Mouse (Mus musculus): ENCODE measurements at regions not wholly inside any gene's neighbourhood (a gene's known extent, or its start where the extent isn't known, plus 50 kb on each side); places are given as distances from the start of the nearest gene placed in this dataset.

DNA sequence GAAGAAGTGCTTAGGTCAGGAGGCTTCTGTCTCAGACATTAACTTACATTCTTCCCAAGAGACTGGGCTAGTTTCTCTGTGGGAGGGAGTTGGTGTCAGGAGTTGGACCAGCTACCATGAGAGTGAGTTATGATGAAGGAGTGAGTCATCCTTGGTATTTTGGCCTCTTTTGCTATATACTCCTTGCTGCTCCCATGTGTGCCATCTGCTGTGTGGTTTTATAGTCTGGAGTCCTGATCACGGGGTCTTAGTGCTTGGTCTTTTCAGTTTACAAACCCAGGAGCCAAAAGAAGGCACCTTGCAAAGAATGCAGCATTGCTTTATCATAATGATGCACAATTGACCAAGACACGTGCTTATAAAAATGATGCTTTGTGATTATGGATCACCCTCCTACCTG is 56.6 kb downstream of the Zfp503 start:
- Histone ChIP-seq H3K9me3 (ENCODE audit: control insufficient read depth, low read length) (no peaks in the 10 kb centered on the region), H3K4me3 (ENCODE audit: low read depth, low read length) (no peak overlapping the region), H3K4me2 (ENCODE audit: low read depth) (no peak overlapping the region), H3K36me3 (ENCODE audit: control insufficient read depth, insufficient read depth, low read length) (no peaks in the 10 kb centered on the region), H3K27ac (ENCODE audit: low read depth, low read length) (no peak overlapping the region), H3K9ac (ENCODE audit: low read length) (no peak overlapping the region), H3K4me1 (ENCODE audit: control insufficient read depth, insufficient read depth, low read length) (no peaks in the 10 kb centered on the region), H3K27me3 (ENCODE audit: control insufficient read depth, insufficient read depth, low read length) (no peaks in the 10 kb centered on the region)
- ATAC-seq (ENCODE audit: insufficient read depth, low FRiP score, low TSS enrichment) = no peak
- 81% methylated on average over 2 of the region's 2 CpGs for WGBS
- DNase-seq (ENCODE audit: low spot score) = no peak

DNA sequence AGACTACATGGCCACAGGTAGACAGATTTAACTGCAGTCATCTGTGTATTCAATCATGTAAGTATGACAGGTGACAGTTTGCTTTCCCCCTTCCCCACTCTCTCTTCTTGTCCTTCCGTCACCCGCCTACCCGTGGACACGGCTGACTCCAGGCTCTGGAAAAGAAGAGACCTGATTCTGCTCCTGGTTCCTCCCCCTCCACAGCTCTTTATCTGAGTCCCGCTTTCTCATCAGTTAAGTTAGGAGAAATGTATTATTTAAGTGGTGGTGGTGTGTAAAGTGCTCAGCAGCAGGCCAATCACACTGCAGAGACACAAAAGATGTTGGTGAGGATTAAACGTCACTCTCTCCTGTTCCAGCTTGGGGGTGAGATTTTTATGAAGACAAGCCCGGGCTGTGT is 57.5 kb downstream of the Zfp503 start:
- no peaks in the 10 kb centered on the region for H3K9me3 ChIP-seq (ENCODE audit: control insufficient read depth, low read length)
- DNase-seq (ENCODE audit: low spot score) (no peak), ATAC-seq (ENCODE audit: insufficient read depth, low FRiP score, low TSS enrichment) (no peak)
- H3K4me3 ChIP-seq (ENCODE audit: low read depth, low read length) = no peak overlapping the region
- no peak overlapping the region for H3K27ac ChIP-seq (ENCODE audit: low read depth, low read length)
- H3K27me3 ChIP-seq (ENCODE audit: control insufficient read depth, insufficient read depth, low read length) = no peaks in the 10 kb centered on the region
- 80% methylated on average over 7 of the region's 7 CpGs for WGBS
- H3K4me1 ChIP-seq (ENCODE audit: control insufficient read depth, insufficient read depth, low read length) = no peaks in the 10 kb centered on the region
- H3K9ac ChIP-seq (ENCODE audit: low read length) = no peak overlapping the region
- H3K36me3 ChIP-seq (ENCODE audit: control insufficient read depth, insufficient read depth, low read length) = no peaks in the 10 kb centered on the region
- no peak overlapping the region for H3K4me2 ChIP-seq (ENCODE audit: low read depth)

DNA sequence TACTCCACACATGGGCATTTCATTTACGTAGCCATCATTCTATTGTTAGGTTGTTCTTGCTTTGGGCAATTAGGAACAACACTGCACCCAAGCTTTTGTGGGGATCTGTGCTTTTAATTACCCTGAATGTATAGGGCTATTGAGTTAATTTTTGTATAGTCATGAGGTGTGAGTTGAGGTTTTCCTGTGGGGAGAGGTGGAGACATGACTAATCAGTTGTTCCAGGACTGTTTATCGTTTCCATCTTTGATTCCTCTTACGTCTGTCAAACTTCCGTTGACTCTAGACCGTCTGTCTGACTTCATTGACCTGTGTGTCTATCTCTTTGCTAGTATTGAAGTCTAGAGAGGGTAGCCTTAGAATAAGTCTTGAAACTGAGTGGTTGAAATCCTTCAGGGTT is 60.4 kb downstream of the Zfp503 start:
- DNase-seq (ENCODE audit: low spot score) = no peak
- Histone ChIP-seq H3K27me3 (ENCODE audit: control insufficient read depth, insufficient read depth, low read length) (no peaks in the 10 kb centered on the region), H3K4me2 (ENCODE audit: low read depth) (no peak overlapping the region), H3K27ac (ENCODE audit: low read depth, low read length) (no peak overlapping the region), H3K9ac (ENCODE audit: low read length) (no peak overlapping the region), H3K36me3 (ENCODE audit: control insufficient read depth, insufficient read depth, low read length) (no peaks in the 10 kb centered on the region), H3K9me3 (ENCODE audit: control insufficient read depth, low read length) (no peaks in the 10 kb centered on the region), H3K4me1 (ENCODE audit: control insufficient read depth, insufficient read depth, low read length) (no peaks in the 10 kb centered on the region), H3K4me3 (ENCODE audit: low read depth, low read length) (no peak overlapping the region)
- no peak for ATAC-seq (ENCODE audit: insufficient read depth, low FRiP score, low TSS enrichment)
- 83% methylated on average over 5 of the region's 5 CpGs for WGBS

DNA sequence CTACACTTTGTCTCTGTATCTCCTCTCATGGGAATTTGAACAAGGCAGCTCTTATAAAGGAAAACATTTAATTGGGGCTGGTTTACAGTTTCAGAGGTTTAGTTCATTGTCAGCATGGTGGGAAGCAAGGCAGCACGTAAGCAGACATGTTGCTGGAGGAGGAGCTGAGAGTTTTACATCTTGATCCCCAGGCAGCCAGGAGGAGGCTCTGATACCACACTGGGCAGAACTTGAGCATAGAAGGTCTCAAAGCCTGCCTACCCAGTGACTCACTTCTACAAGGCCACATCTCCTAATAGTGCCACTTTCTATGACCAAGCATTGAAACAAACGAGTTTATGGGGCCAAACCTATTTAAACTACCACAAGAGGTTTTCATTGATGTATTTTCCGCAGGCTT is 67.9 kb upstream of the Comtd1 start:
- Histone ChIP-seq H3K27me3 (ENCODE audit: control insufficient read depth, insufficient read depth, low read length) (no peaks in the 10 kb centered on the region), H3K9me3 (ENCODE audit: control insufficient read depth, low read length) (no peaks in the 10 kb centered on the region), H3K4me3 (ENCODE audit: low read depth, low read length) (no peak overlapping the region), H3K36me3 (ENCODE audit: control insufficient read depth, insufficient read depth, low read length) (no peaks in the 10 kb centered on the region), H3K27ac (ENCODE audit: low read depth, low read length) (no peak overlapping the region), H3K4me2 (ENCODE audit: low read depth) (no peak overlapping the region), H3K4me1 (ENCODE audit: control insufficient read depth, insufficient read depth, low read length) (no peaks in the 10 kb centered on the region), H3K9ac (ENCODE audit: low read length) (no peak overlapping the region)
- ATAC-seq (ENCODE audit: insufficient read depth, low FRiP score, low TSS enrichment) (no peak), DNase-seq (ENCODE audit: low spot score) (no peak)
- WGBS = 86% methylated on average over 3 of the region's 3 CpGs

DNA sequence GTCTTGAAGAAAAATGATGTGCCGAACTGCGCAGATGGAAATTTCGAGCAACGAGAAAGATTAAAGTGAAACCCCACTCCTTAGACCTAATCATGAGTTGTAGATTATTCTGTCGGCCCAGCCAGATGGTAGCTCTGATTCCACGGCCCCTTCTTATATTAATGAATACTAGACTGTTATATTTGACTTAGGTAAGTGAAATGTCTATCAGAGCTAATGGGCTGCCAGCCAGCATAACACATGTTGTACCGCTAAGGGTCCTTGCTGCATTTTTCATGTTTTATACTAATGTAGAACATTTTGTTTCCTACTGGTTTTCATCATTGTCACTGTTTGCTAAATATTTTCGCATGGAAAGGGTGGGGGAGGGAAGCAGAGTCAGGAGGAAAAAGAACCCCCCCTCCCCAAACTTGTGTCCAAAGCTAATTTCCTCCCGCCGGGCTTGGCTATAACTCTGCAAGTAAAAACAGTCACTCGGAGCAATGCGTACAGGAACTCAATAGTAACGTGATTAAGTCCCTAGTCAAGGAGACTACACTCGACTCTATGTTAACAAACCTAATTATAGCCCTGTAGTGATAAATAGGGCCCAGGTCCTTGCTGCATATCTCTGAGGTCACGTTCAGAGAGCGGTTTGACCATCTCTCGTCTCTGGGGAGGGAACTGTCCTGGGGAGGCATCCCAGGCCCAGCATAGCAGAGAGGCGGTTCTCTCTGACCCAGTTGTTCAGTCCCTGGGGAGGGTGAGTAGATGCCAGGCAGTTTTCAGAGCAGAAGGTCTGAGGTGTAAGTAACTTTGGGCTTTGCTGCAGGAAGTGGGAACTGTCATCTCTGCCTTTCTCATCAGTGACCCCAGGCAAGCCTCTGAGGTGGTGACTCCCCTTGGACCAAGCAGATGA is 56.0 kb upstream of the Comtd1 start:
- no peak overlapping the region for H3K27ac ChIP-seq (ENCODE audit: low read depth, low read length)
- H3K36me3 ChIP-seq (ENCODE audit: control insufficient read depth, insufficient read depth, low read length) = no peaks in the 10 kb centered on the region
- H3K4me1 ChIP-seq (ENCODE audit: control insufficient read depth, insufficient read depth, low read length) = peaks cover 17% of the 10 kb centered on the region
- no peaks in the 10 kb centered on the region for H3K27me3 ChIP-seq (ENCODE audit: control insufficient read depth, insufficient read depth, low read length)
- no peak overlapping the region for H3K4me3 ChIP-seq (ENCODE audit: low read depth, low read length)
- no peak overlapping the region for H3K9ac ChIP-seq (ENCODE audit: low read length)
- H3K4me2 ChIP-seq (ENCODE audit: low read depth) = 0 out of 2 replicates have a peak overlapping the region, but pooled peaks have one; percentile 42
- ATAC-seq (ENCODE audit: insufficient read depth, low FRiP score, low TSS enrichment) (0 out of 2 replicates have a peak, but pooled peaks have one; percentile 27), DNase-seq (ENCODE audit: low spot score) (peak; percentile 64)
- H3K9me3 ChIP-seq (ENCODE audit: control insufficient read depth, low read length) = no peaks in the 10 kb centered on the region
- 35% methylated on average over 18 of the region's 18 CpGs for WGBS

DNA sequence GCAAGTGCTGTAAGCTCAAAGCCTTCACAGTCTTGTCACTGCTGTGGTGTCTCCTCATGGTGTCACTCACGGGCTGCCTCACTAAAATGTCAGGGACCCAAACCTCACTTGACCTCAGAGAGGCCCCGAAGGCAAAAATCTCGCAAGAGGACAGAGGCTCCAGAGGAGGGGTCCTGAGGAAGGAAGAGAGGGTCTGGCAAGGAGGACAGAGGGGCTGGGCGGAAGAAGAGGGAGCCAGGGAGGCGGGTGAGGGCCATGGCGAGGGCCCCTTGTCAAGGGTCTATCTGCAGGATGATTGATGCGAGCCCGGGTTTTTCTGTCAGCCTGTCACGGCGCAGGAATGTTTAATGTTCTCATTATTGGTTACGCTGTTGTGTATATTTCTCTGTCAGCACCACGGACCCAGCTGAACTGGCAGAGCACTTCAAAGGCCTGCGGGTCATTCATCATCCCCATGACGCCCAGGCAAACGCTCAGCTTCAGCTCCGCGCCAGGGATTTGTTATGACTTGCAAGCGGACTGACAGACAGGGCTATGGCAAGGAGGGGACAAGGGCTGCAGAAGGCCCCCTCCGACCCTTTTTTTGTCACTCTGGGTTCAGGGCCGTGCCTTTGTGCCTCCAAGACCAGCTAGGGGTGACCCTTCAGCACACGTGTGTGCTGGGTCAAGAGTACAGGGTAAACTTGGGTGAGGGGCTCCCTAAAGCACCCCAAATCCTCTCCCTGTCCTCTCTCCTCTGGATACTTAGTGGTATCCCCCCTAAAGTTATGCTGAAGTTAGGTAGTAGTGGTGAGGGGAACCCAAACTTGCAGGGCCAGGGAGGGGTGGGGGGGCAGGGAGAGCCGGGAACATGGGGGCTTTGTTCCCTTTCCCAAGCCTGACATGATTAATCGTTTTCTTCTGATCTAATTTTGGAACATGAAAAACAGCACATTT is 55.1 kb upstream of the Comtd1 start:
- H3K27ac ChIP-seq (ENCODE audit: low read depth, low read length) = peak overlapping the region; percentile 60
- peaks cover 17% of the 10 kb centered on the region for H3K4me1 ChIP-seq (ENCODE audit: control insufficient read depth, insufficient read depth, low read length)
- H3K9ac ChIP-seq (ENCODE audit: low read length) = peak overlapping the region; percentile 18; the same call in 1 of the 2 replicates
- no peaks in the 10 kb centered on the region for H3K36me3 ChIP-seq (ENCODE audit: control insufficient read depth, insufficient read depth, low read length)
- no peaks in the 10 kb centered on the region for H3K27me3 ChIP-seq (ENCODE audit: control insufficient read depth, insufficient read depth, low read length)
- peak; percentile 38; the same call in 1 of the 2 replicates for ATAC-seq (ENCODE audit: insufficient read depth, low FRiP score, low TSS enrichment)
- 6% methylated on average over 23 of the region's 23 CpGs for WGBS
- peak; percentile 85 for DNase-seq (ENCODE audit: low spot score)
- H3K4me2 ChIP-seq (ENCODE audit: low read depth) = peak overlapping the region; percentile 42
- no peaks in the 10 kb centered on the region for H3K9me3 ChIP-seq (ENCODE audit: control insufficient read depth, low read length)
- no peak overlapping the region for H3K4me3 ChIP-seq (ENCODE audit: low read depth, low read length)

DNA sequence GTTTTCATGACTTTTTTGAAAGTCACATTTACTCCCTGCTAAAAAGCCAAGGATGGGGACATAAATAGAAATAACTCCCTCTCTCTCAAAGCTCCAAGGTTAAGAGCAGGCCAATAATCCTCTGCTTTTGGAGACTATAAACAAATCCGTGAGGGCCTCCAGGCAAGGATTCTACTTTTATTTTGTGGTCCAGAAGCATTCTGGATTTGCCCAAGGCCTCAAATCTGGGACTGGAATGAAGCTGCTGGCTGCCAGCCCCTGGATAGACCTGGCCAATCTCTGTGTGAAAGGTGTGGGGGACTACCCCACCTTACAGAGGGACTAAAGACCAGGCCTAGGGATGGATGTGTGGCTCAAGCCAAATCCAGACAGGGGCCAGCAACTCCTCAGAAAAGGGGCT is 54.1 kb upstream of the Comtd1 start:
- Histone ChIP-seq H3K4me2 (ENCODE audit: low read depth) (no peak overlapping the region), H3K9ac (ENCODE audit: low read length) (no peak overlapping the region), H3K4me1 (ENCODE audit: control insufficient read depth, insufficient read depth, low read length) (peaks cover 17% of the 10 kb centered on the region), H3K4me3 (ENCODE audit: low read depth, low read length) (no peak overlapping the region), H3K9me3 (ENCODE audit: control insufficient read depth, low read length) (no peaks in the 10 kb centered on the region), H3K27me3 (ENCODE audit: control insufficient read depth, insufficient read depth, low read length) (no peaks in the 10 kb centered on the region), H3K36me3 (ENCODE audit: control insufficient read depth, insufficient read depth, low read length) (no peaks in the 10 kb centered on the region), H3K27ac (ENCODE audit: low read depth, low read length) (no peak overlapping the region)
- 83% methylated on average over 1 of the region's 1 CpGs for WGBS
- ATAC-seq (ENCODE audit: insufficient read depth, low FRiP score, low TSS enrichment) (no peak), DNase-seq (ENCODE audit: low spot score) (no peak)

DNA sequence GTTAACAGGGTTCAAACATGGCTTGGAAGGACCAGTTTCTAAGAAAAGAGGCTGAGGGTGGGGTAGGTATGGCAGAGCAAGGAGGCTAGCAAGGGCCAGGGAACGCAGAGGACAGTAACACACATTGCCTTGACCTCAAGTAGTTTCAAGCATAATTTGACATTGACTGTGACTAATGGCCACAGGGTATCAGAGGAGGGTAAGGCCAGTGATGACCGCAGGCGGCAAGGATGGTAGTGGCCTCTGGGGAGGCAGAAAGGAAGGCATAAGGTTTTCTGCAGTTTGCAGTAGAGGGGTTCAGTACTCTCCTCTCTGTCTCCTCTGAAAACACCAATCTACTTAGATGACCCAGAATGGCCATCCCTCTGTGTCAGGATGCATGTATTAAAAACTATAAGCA is 53.7 kb upstream of the Comtd1 start:
- H3K4me1 ChIP-seq (ENCODE audit: control insufficient read depth, insufficient read depth, low read length) = peaks cover 17% of the 10 kb centered on the region
- H3K4me2 ChIP-seq (ENCODE audit: low read depth) = no peak overlapping the region
- H3K27me3 ChIP-seq (ENCODE audit: control insufficient read depth, insufficient read depth, low read length) = no peaks in the 10 kb centered on the region
- no peaks in the 10 kb centered on the region for H3K9me3 ChIP-seq (ENCODE audit: control insufficient read depth, low read length)
- H3K4me3 ChIP-seq (ENCODE audit: low read depth, low read length) = no peak overlapping the region
- 71% methylated on average over 3 of the region's 3 CpGs for WGBS
- no peak overlapping the region for H3K27ac ChIP-seq (ENCODE audit: low read depth, low read length)
- ATAC-seq (ENCODE audit: insufficient read depth, low FRiP score, low TSS enrichment) (no peak), DNase-seq (ENCODE audit: low spot score) (no peak)
- no peak overlapping the region for H3K9ac ChIP-seq (ENCODE audit: low read length)
- no peaks in the 10 kb centered on the region for H3K36me3 ChIP-seq (ENCODE audit: control insufficient read depth, insufficient read depth, low read length)

All from neural tube, embryonic 11.5 days (tissue).